Mouse (Mus musculus) adrenal gland, adult 2 months (tissue): Measurements from ENCODE around the gene Adnp. TPM values are rescaled to one million over a fixed set of nuclear protein-coding genes. Genes with fewer than 3 reads are reported as not detected.
"Not testable (repeated sequence)": the region's sequence is repeated elsewhere in the genome, so short reads cannot be mapped to it uniquely, and the experiment has no call there.

ENCODE experiments used
- DNase-seq: peaks from one replicate; pipeline ENCODE4 v3.0.0; 2021
- polyA plus RNA-seq: library from polyadenylated mRNA; depleted of rRNA; stranded (reverse); fragments of >200 nt; gene quantifications from 2 replicates; pipeline ENCODE4 v1.2.3, GENCODE M21; 2012
- total RNA-seq, 2 experiments: library from RNA; stranded (reverse); gene quantifications; 2 replicates each; pipeline ENCODE4 v1.2.3; 2021

The Adnp gene
- total and polyA plus RNA-seq, 3 experiments: 18.6 to 65.5 (median 43.9) TPM

GRCm38 (mm10) chr2:168205681-168206631 is 956 bp downstream of the Adnp start:
- DNase-seq: peak; percentile 54

DNA sequence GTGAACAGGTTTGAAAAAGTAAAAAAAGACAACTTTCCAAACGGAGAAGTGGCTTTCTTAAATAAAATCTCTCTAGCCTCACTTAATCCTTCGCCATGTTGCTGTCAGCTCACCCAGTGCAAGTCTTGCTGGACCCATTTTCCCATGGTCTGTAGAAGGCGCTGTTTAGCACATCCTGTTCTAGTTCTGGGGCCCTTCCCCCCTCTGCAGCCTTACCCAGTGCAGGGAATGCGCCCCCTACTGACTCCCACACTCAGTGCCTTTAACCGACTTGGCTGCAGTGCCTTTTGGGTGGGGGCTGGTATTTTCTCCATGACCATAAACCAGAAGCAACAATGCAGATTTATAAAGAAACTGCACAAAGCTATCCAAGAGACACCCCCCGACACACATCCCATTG is 1.6 kb downstream of the Adnp start:
- peak; percentile 91 for DNase-seq

DNA sequence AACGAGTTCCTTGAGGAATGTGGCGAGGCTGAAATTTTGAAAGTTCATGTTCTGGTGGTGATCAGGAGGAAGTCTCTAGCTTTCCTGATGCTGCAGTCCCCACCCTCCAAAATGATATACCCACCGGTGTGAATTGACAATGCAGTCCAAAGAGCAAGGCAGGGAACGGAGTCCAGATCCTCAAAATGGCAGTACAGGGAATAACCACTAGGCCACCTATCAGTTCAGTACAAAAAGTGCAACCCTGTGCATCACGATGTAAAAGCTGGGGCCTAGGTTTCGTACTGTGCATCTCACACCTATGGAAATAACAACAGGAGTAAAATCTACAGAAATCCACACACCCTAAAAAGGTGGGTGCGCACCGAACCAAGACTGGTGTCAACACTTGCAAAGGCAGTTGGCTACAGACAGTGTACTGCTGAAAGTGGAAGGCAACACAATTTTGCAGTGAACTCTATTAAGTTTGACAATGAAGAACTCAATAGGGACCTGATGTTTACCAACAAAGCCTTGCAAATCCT is 2.4 kb downstream of the Adnp start:
- no peak for DNase-seq

- peak; percentile 45 for DNase-seq
Measured at GRCm38 (mm10) chr2:168200014-168200691, 6.8 kb downstream of the Adnp start.

- DNase-seq: no peak
Measured at GRCm38 (mm10) chr2:168199476-168199875, 7.4 kb downstream of the Adnp start.

GRCm38 (mm10) chr2:168198421-168198820 is 8.5 kb downstream of the Adnp start:
- DNase-seq: no peak

DNA sequence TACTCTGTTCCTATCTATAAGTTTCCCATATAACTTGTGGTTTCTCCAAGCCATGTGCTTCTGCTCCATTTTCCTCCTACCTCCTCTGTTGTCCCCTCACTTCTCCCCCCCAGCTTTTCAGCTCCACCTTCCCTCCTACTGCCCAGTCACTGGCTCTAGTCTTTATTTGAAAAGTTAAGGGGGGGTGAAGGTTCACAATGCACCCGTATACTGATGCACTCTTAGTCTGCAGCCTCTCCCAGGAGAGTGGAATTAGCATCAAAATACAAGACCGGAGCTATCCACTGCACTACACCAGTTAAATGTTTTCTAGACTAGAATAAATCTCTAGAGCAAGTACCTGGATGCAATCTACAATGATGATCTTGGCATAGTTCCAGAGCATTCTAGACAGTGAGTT is 11.2 kb downstream of the Adnp start:
- DNase-seq: no peak

DNA sequence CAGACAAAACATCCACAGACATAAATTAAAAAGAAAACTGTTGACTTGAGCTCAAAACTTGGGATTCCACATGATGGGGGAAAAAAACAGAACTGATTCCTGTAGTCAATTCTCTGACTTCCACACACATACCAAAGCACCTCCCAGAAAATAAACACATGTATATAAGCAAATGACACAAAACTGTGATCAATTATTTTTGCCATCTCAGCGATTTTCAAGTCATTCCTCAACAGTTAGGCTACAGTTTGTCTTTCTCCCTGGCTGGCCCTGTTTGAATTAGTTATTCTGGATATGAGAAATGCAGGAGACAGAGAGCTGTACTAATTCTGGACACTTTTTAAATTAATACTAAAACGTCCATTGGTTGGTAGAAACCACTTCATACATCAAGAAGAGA is 13.2 kb downstream of the Adnp start:
- DNase-seq: no peak

DNA sequence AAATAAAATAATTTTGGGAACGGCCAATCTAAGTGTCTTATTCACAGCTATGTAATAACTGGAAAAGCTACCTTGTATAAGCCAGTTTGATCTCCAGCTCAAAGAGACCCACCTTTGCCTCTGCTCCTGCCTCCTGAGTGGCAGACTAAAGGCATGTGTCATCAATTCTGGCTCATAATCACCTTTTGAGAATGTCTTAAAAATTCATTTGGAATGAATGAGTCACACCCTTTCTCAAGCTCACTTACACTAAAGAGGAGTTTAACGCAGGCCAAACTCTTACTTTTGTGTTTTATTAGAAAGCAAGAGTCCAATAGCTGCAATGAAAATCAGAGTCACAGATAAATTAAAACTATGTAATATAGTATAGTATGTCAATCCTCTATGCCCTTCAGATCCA is 15.1 kb downstream of the Adnp start:
- DNase-seq: no peak

DNA sequence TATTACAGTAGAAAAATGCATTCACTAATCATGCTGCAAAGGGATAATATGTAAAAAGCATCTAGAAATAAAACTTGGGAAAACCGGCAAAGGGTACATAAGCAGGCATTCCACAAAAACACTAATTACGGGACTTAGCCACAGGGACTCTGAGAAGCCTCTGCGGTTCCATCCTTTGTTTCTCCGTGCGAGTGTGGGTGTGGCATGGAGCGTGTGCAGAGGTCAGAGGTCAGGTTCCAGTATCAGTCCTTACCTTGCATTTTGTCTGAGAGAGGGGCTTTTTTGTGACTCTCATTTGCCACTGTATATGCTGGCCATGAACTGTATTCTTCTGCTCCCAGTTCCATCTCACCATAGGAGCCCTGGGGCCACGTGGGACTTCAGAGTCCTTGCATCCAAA is 31.0 kb downstream of the Adnp start:
- no peak for DNase-seq

DNA sequence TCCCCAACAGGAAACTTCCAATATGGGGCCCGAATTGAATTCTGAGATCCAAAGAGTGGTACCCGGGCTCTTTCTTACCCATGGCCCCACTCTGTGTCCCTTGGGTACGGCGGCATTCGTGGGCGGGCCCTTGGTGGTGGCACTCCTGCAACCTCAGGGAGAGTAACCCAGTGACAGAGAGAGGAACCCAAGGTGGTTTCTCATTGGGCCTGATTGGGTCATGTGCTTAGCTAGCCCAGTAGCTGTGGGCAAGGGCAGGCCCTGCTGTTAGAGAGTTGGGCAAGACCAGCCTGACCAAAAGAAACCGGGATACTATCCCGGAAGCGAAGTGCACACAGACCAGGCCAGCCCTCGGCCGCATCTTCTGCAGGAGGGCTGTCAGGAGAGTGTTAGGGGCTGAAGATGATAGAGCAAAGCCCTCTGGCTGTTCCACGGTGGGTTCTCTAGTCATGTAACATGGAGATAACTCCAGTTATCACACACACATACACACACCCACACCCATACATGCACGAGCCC is 36.7 kb downstream of the Adnp start:
- DNase-seq: peak; percentile 92

DNA sequence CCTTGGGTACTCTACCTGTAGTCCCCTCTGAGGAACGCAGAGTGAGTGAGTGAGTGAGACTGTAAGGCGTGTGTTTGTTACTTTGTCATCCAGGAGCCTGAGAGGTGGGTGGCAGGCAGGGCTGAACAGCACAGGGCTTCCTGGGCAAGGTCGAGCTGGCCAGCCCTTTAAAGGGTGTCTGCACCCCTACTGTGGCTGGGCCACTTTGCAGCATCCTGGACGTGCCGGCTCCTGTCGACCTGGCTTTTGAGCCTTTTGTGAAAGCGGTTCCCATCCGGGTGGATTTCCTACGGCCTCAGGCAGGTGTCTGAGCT is 37.2 kb downstream of the Adnp start:
- DNase-seq: no peak

GRCm38 (mm10) chr2:168168892-168169799 is 37.8 kb downstream of the Adnp start:
- DNase-seq: no peak

DNA sequence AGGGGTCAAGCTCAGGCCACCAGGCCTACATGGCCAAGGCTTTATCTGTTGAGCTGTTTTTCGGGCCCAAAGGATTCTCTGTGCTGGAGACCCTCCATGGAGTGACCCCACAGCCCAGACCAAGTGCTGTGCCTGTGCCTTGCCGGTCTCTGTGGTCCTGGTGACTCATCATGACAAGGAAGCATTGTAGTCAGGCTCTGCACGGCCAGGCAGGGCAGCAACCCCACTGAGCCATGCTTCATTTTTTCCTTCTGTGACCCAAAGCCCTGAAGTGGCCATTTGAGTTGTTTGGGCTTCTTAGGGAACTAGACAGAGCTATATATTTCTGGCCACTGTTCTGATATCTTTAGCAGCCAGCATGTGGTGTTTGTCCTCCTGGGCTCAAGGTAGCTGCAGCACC is 39.1 kb downstream of the Adnp start:
- DNase-seq: no peak

- DNase-seq: no peak
Measured at GRCm38 (mm10) chr2:168166750-168167460, 40.0 kb downstream of the Adnp start.

- DNase-seq: no peak
Measured at GRCm38 (mm10) chr2:168161978-168162377, 44.9 kb downstream of the Adnp start.

DNA sequence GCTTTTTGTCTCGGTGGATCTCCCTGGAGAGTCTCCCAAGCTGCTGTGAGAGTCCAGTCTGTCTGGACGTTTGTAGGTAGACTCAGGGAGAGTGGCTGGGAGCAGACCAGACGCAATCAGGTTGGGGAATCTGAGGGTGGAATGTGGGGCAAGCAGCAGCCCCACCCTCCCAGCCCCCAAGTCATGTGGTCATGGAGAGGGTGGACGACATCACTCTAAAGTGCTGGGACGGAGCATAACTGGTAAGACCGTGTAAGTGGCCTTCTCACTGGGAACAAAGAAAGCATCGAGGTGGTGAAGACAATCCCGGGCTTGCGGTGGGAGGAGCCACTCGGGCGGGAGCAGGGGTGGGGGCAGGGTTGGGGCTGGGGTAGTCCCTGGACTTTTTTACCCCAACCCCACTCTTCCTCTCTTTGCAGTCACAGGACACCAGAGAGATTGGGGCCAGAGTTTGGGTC is 45.4 kb downstream of the Adnp start:
- DNase-seq: no peak

DNA sequence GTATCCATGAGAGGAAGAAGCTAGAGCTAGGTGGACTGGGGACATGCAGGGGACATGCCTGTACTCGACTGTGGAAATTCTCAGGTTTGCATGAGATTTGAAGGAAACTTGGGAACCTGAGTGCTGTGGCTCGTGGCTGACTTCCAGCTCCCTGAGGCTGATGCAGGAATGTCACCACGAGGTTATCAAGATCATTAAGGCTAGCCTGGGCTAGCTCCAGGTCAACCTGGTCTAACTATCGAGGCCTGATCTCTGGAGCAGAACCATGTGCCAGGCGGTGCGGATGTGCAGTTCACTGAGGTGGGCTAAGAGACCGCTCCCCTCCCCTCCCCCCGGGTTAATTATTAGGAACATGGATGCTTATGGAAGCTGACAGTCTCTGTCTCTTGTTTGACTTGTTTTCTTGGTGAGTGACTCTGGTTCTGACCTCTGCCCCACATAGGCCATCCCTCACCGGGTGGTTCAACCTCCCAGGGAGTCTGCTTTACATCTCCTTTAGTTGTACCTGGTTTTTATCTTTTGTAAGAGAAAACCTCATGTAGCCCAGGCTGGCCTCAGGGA is 46.5 kb downstream of the Adnp start:
- DNase-seq: no peak

DNA sequence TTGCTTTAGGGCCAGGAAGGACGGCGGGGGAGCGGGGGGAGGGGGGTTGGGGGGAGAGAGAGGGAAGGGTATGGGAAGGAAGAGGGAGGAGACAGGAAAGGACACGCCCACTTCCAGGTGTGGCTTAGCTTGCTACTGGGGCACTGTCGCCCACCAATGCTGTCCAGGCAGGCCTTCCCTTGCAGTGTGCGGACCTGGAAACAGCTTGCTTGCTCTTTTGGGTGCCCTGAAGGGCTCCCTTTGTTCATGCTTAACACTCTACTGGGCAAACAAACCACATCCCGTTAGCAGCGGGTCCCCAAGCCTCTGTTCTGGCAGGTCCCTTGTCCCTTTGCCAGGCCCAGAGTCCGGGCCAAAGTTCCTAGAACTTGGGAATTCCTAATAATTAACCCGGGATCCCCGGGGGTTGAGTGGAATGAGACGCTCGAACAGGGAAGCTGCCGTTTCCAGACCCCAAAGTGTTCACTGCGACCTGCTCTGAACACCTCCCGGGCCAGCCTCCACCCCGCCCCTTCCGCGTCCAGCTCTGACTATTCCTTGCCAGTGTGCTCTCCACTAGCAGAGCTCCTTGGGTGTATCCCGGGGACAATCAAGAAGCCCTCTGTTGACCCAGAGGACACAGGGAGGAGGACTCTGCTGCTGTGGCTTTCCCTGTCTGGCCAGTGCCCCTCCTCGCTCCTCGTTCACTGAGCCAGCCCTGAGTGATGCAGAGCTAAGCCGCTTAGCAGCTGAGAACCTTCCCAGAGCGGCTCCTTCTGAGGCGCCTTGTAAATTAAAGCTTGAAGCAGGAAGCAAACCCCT is 47.8 kb downstream of the Adnp start:
- peak; percentile 22 for DNase-seq

DNA sequence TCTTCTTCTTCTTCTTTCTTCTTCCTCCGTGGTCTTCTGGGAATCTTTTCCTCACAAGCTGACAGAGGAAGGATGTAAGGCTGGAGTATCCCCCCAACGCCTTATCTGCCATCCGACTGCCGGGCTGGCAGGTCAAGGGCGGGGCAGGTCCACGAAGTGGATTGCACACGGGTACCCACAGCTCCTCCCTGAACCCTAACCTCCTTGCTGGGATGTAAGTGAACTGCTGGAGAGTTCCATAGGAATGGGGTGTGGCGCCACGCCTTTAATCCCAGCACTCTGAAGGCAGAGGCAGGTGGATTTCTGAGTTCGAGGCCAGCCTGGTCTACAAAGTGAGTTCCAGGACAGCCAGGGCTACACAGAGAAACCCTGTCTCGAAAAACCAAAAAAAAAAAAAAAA is 48.9 kb downstream of the Adnp start:
- not testable (repeated sequence) for DNase-seq
